Mouse (Mus musculus) left cerebral cortex, adult 9 months (tissue): ENCODE results near the gene 2310034C09Rik.
"Not testable (repeated sequence)": the region's sequence is repeated elsewhere in the genome, so short reads cannot be mapped to it uniquely, and the experiment has no call there.

Experiments used
- DNase-seq, 2 experiments: peaks; one replicate each; pipeline ENCODE4 v3.0.0; 2022; ENCODE audit warnings: low spot score in 2 of 2

The 2310034C09Rik gene

DNA sequence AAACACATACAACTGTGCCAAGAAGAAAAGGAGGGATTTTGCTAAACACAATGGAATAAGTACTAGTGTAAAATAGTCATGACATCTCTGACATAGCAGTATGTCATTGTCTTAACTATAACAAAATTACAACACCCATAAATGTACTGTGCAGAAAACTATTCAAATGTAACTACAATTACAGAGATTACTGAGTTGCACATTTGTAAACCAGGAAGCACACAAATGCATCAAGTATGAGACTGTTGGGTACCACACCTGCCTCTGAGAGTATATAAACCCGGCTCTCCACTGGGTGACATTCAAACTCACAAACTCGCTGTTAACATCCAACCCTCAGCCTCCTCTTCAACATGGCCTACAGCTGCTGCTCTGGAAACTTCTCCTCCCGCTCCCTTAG lies at the start of gene 2310034C09Rik:
Gene 2310034C09Rik (plus strand): TSS at position 301 of the 400 bp plus-strand sequence.
- DNase-seq, result not testable (repeated sequence)

DNA sequence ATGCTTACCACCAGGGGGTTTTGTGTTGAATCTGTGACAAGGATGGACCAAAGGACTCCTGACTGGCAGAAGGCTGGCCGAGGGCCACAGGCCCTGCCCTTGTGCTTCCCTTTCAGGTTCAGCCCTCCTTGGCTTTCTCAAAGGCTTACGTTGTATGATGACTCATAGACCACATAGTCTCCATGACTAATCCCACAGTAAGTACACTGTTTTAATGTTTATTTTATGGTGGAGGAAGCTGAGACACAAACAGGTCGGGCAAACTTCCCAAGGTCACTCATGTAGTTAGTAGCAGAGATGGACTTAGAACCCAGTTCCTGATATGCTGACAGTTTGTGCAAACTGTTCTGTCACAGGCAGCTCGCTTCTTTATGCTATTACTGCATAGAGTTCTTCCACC lies 47.9 kb upstream of the 2310034C09Rik start:
- no peak for DNase-seq

- DNase-seq, result no peak
Measured at GRCm38 (mm10) chr16:88711245-88711644, 47.4 kb upstream of the 2310034C09Rik start.

- no peak for DNase-seq
Measured at GRCm38 (mm10) chr16:88716549-88716948, 42.1 kb upstream of the 2310034C09Rik start.

DNA sequence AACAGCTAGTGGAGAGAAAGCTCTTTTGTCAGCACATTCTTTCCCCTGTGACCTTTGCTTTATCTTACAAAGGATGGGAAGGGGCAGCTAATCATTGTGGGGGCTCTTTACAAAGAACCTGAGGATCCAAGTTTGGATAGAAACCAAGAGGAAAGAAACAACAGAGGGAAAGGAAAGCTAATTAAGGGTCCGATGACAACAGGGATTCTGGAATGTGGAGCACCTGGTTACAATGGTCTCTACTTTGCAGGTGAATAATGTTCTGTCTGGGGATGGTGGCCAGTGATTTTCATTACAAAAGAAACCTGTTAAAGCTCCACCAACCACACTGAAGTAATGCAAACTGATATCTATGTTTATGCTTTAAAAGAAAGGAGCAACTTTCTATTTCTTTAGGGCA lies 38.6 kb upstream of the 2310034C09Rik start:
- DNase-seq, result no peak

DNA sequence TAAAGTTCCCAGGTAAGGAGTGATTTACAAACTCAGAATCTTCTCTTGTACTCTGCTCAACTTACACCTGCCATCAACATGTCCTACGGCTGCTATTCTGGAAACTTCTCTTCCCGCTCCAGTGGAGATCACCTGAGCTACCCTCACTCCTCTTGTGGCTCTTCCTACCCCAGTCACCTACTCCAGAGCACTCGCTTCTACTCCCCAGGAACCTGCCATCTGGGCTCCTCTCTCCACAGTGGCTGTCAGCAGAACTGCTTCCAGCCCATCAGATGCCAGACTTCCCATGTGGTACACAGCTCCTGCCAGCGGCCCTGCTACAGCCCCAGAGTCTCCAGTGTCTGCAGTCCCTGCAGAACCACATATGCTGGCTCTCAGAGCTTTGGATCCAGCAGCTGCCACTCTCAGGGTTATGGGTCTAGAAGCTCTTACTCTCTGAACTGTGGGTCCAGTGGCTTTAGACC lies 29.8 kb upstream of the 2310034C09Rik start, which contains the start of gene Krtap13-1:
Gene Krtap13-1 (plus strand): TSS at position 51 of the 464 bp plus-strand sequence.
- no peak for DNase-seq

- DNase-seq, result no peak
Measured at GRCm38 (mm10) chr16:88735391-88735790, 23.3 kb upstream of the 2310034C09Rik start.

GRCm38 (mm10) chr16:88744750-88745340 lies 13.8 kb upstream of the 2310034C09Rik start:
- no peak for DNase-seq

DNA sequence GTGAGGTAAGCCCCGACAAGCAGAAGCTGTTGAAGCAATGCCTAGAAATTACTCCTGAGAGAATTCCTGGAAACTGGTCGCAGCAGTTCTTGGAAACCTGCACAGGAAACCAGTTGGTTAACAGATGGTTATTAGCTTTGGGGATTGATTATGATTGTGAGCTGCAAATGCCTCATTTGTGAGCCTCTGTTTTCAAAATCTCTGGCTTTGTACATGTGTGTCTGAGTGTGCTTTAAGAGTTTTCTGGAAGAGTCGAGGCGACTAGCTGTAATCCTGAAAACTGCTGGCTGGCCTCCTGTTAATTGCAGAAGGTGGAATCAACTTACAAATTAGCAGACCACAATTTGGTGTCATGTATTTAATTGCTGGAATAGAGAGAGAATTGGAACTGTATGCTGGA lies 10.7 kb upstream of the 2310034C09Rik start:
- DNase-seq, result no peak

DNA sequence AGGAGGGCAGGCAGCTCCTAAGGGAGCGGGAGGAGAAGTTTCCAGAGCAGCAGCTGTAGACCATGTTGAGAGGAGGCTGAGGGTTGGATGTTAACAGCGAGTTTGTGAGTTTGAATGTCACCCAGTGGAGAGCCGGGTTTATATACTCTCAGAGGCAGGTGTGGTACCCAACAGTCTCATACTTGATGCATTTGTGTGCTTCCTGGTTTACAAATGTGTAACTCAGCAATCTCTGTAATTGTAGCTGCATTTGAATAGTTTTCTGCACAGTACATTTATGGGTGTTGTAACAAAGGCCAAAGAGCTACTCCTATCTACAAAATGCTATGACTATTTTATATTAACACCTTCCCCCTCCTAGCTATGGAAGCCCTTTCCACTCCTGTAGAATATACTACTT lies 7.1 kb upstream of the 2310034C09Rik start, which contains the start of gene Krtap13:
Gene Krtap13 (minus strand): TSS at position 101 of the 400 bp plus-strand sequence.
- DNase-seq, result not testable (repeated sequence)

- DNase-seq, result no peak
Measured at GRCm38 (mm10) chr16:88774106-88774505, 15.5 kb downstream of the 2310034C09Rik start, which contains the start of gene 2310057N15Rik. Gene 2310057N15Rik (minus strand): TSS chr16:88774206.

GRCm38 (mm10) chr16:88777596-88777995 lies 18.9 kb downstream of the 2310034C09Rik start, which contains the start of gene Gm5965:
Gene Gm5965 (plus strand): TSS chr16:88777896.
- DNase-seq, result no peak

GRCm38 (mm10) chr16:88786786-88787185 lies 28.1 kb downstream of the 2310034C09Rik start:
- DNase-seq, result no peak
